Mouse (Mus musculus): ENCODE data around the gene Ufc1.

The Ufc1 gene

DNA sequence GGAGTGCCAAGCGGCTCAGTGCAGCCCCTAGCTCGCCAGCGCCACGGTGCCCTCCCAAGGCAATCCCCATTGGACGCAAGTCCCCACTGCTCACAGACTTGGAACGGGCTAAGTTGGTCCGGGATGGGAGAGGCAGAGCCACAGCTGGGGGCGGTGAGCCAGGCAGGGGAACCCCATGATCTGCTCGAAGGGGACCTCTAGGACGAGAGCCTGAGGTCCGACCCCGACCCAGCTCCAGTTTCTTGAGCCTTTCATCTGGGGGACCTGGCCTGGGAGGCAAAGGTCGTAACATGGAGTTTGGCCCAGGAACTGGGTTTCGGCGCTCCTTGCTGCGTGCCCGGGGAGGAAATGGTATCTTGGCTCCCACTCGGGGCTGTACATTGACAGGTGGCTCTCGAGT, 8.3 kb downstream of the Ufc1 start:
- peak; percentile 67 for DNase-seq

DNA sequence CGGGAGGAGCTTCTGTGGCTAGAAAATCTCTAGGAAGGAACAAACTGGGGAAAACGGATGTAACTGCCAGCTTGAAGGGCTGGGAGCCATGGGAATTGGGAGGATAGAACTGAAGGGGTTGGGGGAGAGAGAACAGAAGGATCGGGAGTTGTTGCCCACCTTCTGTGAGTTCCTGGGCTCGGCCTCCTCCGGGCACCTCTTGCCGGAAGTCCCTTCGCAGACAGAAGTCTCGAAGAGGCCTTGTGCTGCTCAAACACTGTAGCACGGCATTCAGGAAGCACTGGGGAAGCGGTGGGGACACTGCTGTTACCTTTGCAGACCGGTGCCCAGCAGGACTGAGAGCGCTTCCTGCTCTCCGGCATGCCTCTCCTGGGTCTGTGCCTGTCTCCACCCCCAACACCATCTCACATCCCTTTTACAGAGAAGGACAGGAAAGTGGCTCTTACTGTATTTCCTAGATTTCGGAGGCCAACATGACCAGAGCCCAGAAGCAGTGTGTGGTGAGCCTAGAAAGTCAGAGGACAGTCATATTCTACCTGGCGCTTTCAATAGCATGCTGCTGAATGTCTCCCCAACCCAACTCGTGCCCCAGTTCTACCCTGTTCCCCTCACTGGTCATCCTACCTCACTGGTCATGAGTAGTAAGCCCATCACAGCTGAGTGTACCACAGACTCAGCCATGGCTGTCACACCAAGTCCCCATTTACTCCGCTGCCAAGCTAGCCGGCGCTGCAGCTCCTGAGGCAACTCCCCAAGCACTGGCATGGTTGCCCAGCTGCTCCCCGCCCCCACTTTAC, 9.5 kb downstream of the Ufc1 start:
- DNase-seq: peak; percentile 32

- peak; percentile 43 for DNase-seq
Measured at GRCm38 (mm10) chr1:171284491-171284890, 10.3 kb downstream of the Ufc1 start.

GRCm38 (mm10) chr1:171283188-171284160, 11.3 kb downstream of the Ufc1 start:
- DNase-seq: peak; percentile 32

DNA sequence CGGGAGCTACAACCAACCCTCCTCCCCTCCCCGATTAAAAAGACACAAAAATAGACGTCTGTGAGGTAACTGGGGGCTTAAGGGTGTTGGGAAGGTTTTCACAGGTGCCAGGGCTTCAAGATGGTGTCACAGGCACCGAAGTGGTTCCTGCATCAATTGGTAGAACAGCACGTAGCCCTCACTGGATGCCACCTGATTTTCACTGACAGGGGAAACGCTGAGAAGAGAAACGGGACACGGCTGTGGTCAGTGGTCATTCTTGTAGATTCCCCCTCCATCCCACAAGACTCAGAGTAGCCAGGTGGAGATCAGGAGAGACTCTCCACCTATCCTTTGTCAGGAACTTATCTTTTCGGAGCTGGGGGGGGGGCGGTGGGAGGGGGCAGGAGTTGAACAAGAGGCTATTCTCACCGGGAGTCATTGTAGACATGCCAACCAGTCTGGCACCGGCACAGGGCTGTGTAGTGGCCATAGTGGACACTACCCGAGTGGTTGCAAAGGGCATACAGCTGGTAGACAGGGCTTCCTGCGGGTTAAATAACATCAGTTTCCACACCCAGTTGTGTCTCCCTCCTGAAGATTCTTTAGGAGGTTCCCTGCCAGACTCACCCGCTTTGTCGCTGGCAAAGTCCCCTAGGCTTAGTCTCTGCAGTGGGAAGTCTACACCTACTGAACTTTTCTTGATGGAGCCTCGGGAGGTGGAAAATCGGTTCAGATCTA, 12.6 kb downstream of the Ufc1 start:
- DNase-seq: peak; percentile 63

GRCm38 (mm10) chr1:171281528-171281923, 13.3 kb downstream of the Ufc1 start:
- DNase-seq: peak; percentile 73

- peak; percentile 96 for DNase-seq
Measured at GRCm38 (mm10) chr1:171280916-171281527, 13.8 kb downstream of the Ufc1 start, which contains the start of gene Ppox. TSS of gene Ppox (minus strand) at chr1:171281186.

GRCm38 (mm10) chr1:171280250-171280915, 14.4 kb downstream of the Ufc1 start:
- DNase-seq: peak; percentile 39

- no peak for DNase-seq
Measured at GRCm38 (mm10) chr1:171279721-171280120, 15.1 kb downstream of the Ufc1 start.

DNA sequence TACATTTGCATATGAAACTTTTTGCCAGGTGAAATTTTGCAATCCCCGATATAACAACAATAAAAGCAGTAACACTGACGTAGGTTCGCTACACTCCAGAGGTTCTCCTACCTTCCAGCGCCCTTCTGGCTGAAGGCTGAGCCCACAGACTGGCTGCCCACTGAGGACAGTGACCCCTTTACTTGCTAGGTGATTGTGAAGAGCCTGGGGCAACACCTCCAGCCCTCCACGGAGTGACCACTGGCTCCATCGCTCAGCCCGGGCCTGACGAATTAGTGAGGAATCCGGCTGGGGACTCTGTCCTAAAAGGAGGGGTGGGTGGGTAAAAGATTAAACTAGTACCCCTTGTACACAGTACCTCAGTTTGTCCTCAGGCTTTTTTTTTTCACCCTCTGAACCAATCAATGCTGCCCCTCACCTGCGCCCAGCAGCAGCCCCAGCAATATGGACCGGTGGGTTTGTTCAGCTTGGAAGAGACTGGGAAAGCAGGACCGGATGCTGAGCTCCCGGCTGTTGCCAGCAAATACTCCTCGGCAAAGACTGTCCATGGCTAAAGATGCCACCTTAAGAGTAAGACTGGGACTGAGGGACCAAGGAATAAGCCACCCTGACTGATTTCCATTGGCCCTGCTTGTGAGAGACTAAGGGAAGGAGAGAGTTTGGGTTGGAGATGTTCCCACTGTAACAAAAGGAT, 15.7 kb downstream of the Ufc1 start:
- peak; percentile 23 for DNase-seq

DNA sequence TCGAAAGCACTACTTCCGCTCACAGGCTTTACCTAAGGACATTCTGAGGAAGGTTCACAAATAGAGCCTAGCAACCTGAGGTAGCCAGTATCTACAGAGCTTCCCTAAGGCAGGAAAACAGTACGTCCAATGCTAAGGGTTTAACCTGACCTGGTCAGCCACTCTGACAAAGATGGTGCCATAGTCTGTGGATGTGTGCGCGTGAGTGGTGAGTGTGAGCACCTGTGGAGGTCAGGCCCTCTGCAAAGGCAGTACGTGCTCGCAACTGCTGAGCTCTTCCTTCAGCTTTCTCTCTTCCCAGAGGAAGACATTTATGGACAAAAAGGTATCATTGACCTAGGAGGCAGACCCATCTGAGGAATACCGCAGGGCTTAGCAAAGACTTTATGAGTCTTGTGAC, 16.4 kb downstream of the Ufc1 start:
- DNase-seq: peak; percentile 4

GRCm38 (mm10) chr1:171277736-171278135, 17.1 kb downstream of the Ufc1 start:
- DNase-seq: no peak

- peak; percentile 13 for DNase-seq
Measured at GRCm38 (mm10) chr1:171276110-171276748, 18.6 kb downstream of the Ufc1 start.

DNA sequence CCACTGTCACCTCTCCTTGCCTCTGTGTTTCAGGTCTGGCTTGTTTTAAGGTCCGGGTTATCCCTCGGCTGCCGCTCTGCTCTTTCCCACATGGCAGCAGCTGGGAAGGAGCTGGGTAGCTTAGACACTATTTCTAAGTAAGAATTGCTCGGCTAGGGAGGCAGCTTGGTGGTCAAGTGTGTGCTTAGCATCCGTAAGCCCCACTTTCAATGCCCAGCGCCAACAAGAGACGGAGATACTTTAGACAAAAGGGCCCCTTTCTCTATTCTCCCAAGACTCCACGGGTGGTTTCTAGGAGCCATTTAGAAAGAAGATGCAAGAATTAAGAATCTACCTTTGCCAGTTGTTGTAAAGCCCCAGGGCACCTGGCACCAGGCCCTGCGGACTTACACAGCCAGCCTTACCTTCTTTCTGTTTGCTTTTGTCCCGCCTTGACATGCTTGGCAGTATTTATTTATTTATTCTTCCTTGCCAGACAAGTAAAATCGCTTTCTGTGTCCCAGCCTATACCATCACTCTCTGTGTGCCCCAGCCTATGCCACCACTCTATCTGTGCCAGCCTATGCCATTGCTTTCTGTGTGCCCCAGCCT, 19.6 kb downstream of the Ufc1 start:
- no peak for DNase-seq

DNA sequence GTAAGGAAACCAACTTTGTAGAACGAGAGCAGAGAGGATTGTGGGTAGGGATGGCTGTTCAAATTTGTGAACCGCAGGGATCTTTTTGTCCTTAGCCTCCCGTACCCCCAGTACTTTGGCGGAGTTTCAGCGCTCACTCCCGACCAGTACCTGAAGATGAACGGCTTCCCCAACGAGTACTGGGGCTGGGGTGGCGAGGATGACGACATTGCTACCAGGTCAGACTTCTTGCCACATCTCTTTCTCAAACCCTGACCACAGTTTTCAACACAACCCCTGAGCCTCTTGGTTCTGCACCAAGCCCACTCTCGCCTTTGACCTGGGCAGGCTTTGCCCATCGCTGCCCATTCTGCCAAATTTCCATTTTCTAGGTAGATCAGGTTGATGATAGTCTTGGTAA, 20.7 kb downstream of the Ufc1 start:
- no peak for DNase-seq

DNA sequence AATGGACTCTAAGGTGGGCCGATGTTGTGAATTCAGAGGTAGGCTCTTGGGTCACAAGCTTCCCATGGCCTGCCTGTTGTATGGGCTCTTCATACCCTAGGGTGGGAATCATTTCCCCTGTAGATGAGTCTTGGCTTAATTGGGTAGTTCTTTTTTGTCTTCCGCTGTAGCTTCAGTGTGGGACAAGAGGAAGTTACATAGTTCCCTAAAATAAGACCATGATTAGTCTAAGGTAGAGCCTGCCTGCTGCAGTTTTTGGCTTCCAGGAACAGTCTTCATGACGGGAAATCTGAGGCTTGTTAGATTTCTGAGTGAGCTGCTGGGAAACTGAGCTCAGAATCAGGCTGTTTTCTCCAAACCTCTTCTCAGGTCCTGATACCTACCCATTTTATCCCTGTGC, 22.7 kb downstream of the Ufc1 start:
- no peak for DNase-seq

DNA sequence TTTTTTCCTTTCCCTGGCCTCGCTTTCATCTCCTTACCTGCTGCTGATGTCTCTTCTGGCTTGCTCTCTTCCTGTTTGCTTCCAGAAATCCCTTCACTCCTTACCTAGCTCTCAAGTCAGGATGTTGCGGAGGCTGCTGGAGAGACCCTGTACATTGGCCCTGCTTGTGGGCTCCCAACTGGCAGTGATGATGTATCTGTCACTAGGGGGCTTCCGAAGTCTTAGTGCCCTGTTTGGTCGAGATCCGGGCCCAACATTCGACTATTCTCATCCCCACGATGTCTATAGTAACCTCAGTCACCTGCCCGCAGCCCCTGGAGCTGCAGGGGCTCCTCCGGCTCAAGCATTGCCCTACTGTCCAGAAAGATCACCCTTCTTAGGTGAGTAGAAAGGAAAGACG, 23.2 kb downstream of the Ufc1 start:
- DNase-seq: no peak

DNA sequence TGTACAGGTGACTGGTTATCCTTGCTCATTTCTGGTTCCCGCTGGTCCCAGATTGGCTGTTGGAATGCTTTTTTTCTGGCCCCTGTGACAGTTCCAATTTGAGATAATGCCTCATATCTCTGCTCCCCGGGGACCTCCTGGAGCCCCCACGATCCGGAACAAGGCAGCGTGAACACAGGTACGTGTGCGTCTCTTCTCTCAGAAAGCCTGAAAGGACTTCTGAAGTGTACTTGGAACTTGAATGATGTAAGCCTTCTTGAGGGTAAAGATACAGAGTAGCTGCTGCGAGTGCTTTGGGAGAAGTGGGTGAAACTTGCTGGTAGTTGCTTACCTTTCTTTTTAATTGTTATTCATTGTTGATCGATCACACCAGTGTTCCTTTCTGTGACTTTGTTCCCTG, 23.6 kb downstream of the Ufc1 start:
- no peak for DNase-seq

- DNase-seq: no peak
Measured at GRCm38 (mm10) chr1:171270573-171270900, 24.3 kb downstream of the Ufc1 start.

DNA sequence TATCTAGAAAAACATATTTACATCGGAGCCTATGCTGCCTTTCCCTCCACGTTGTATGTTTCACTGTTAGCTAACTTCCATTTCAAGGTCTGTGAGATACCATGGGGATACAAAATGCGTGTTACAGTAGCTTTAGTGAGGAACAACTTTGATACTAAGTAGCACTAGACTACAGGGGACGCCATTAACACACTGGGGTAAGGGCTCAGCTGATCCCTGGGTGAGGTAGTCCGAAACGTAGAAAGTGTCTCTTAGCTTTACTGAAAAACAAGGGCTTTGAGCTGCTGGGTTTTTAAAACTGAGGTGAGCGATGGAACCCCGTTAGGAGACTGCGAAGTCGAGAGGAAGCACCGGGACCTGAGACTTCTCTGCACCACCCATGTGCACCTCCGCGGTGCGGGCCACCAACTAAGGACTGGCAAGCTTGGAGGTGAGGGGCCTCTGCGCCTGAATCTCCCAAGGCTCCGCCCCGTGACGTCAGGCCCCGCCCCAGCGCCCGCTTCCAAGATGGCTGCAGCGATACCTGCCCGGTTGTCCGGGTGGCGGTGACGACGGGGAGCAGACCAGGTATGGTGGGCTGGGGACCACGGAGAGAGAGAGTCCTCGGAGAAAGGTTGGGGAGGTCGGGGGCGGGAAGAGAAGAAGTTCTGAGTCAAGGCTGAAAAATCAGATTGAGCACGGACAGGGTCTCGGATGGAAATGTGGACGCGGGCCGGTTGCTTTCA, 24.8 kb downstream of the Ufc1 start, which contains the start of gene B4galt3:
B4galt3 (plus strand) TSS at position 481 of the 725 bp plus-strand sequence.
- DNase-seq: peak; percentile 97
